Mouse (Mus musculus) neural tube, embryonic 11.5 days (tissue): ENCODE measurements around the gene Wipf1. TPM values are rescaled to one million over a fixed set of nuclear protein-coding genes. Genes with fewer than 3 reads are reported as not detected.

Experiments used
- ATAC-seq: fragments of 200-750 bp; cut with Nextera tagmentation; 2 replicates; pipeline ENCODE4 v1.8.0; 2017; ENCODE audit warnings: moderate number of reproducible peaks, mild to moderate bottlenecking, moderate TSS enrichment, moderate library complexity; ENCODE audit not compliant: insufficient read depth, low FRiP score, low TSS enrichment
- DNase-seq: peaks from one replicate; pipeline ENCODE4 v3.0.0-alpha.2; 2015; ENCODE audit warnings: low spot score
- H3K27ac ChIP-seq: fragments of 300-500 bp; sonication (generic); 2 replicates; pipeline ENCODE4 v1.5.1; 2014; ENCODE audit warnings: low read depth, mild to moderate bottlenecking, low read length
- H3K27me3 ChIP-seq: fragments of 300-500 bp; sonication (generic); 2 replicates; pipeline ENCODE4 v1.6.1; 2014; ENCODE audit warnings: mild to moderate bottlenecking, low read length, mixed read lengths; ENCODE audit not compliant: control insufficient read depth, insufficient read depth
- H3K36me3 ChIP-seq: fragments of 300-500 bp; sonication (generic); 2 replicates; pipeline ENCODE4 v1.6.1; 2014; ENCODE audit warnings: mild to moderate bottlenecking, low read length, moderate library complexity, mixed read lengths; ENCODE audit not compliant: control insufficient read depth, insufficient read depth
- H3K4me1 ChIP-seq: fragments of 300-500 bp; sonication (generic); 2 replicates; pipeline ENCODE4 v1.6.1; 2014; ENCODE audit warnings: low read length, mixed read lengths; ENCODE audit not compliant: control insufficient read depth, insufficient read depth
- H3K4me2 ChIP-seq: fragments of 300-500 bp; sonication (generic); 2 replicates; pipeline ENCODE4 v1.6.1; 2014; ENCODE audit warnings: low read depth, mild to moderate bottlenecking, moderate library complexity
- H3K4me3 ChIP-seq: fragments of 300-500 bp; sonication (generic); 2 replicates; pipeline ENCODE4 v1.5.1; 2014; ENCODE audit warnings: low read depth, low read length
- H3K9ac ChIP-seq: fragments of 300-500 bp; sonication (generic); 2 replicates; pipeline ENCODE4 v1.6.1; 2014; ENCODE audit warnings: mild to moderate bottlenecking, low read length
- H3K9me3 ChIP-seq: fragments of 300-500 bp; sonication (generic); 2 replicates; pipeline ENCODE4 v1.6.1; 2016; ENCODE audit warnings: low read length; ENCODE audit not compliant: control insufficient read depth
- WGBS: fragments of 180-500 bp; shearing (Covaris S2); extraction: QIAGEN DNeasy Blood & Tissue Kit; methylation state at CpG from one replicate; pipeline ENCODE4 v1.1.7; 2014; 5-methylcytosine and 5-hydroxymethylcytosine counted together
- polyA plus RNA-seq: library from polyadenylated mRNA; unstranded; fragments of >200 nt; fragmentation: Nextera tagmentation; extraction: Ambion mirVana; gene quantifications from 2 replicates; pipeline ENCODE4 v1.2.1, GENCODE M21; 2014

Gene Wipf1
- polyA plus RNA-seq, 1 experiment from 2014 or later = 9.0 TPM

GRCm38 (mm10) chr2:73462757-73463339 is 66.7 kb downstream of the Wipf1 start:
- ATAC-seq (no peak), DNase-seq (no peak)
- Histone ChIP-seq H3K4me3 (no peak overlapping the region), H3K27ac (no peak overlapping the region), H3K4me1 (no peaks in the 10 kb centered on the region), H3K4me2 (no peak overlapping the region), H3K9ac (no peak overlapping the region), H3K36me3 (no peaks in the 10 kb centered on the region), H3K27me3 (no peaks in the 10 kb centered on the region), H3K9me3 (no peaks in the 10 kb centered on the region)
- 94% methylated on average over 12 of the region's 12 CpGs for WGBS

GRCm38 (mm10) chr2:73462265-73462664 is 67.3 kb downstream of the Wipf1 start:
- Histone ChIP-seq H3K36me3 (no peaks in the 10 kb centered on the region), H3K9ac (no peak overlapping the region), H3K4me2 (no peak overlapping the region), H3K27me3 (no peaks in the 10 kb centered on the region), H3K4me1 (no peaks in the 10 kb centered on the region), H3K27ac (no peak overlapping the region), H3K4me3 (no peak overlapping the region), H3K9me3 (no peaks in the 10 kb centered on the region)
- DNase-seq = no peak
- ATAC-seq = no peak
- 84% methylated on average over 2 of the region's 2 CpGs for WGBS

GRCm38 (mm10) chr2:73460168-73460567 is 69.4 kb downstream of the Wipf1 start:
- ATAC-seq (no peak), DNase-seq (no peak)
- WGBS = 44% methylated on average over 3 of the region's 3 CpGs
- Histone ChIP-seq H3K36me3 (no peaks in the 10 kb centered on the region), H3K9me3 (no peaks in the 10 kb centered on the region), H3K27ac (no peak overlapping the region), H3K4me3 (no peak overlapping the region), H3K4me1 (no peaks in the 10 kb centered on the region), H3K9ac (no peak overlapping the region), H3K4me2 (no peak overlapping the region), H3K27me3 (no peaks in the 10 kb centered on the region)

DNA sequence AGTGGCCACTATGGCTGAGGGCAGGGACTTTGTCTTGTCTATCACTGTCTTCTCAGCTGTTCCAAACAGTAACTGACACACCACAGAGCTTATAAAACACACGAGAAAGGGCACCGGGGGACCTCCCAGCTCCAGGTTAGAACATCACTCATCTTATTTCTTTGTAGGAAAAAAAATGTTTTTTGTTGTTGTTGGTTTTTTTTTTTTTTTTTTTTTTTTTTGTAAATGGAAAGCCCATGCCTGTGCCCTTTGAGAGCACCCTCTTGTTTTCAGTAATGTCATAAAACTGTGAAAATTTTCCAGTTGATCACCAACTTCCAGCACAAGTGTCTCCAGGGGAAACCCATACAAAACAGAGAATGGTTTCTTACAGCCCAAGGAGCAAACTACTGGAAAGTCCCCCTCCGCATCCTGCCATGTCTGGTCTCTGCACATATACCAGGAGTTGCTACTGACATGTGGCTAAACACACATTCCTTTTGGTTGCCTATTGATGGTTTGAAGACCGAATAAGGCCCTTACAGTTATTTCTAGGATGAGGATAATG is 69.9 kb downstream of the Wipf1 start:
- DNase-seq = no peak
- no peak for ATAC-seq
- WGBS = 79% methylated on average over 4 of the region's 4 CpGs

DNA sequence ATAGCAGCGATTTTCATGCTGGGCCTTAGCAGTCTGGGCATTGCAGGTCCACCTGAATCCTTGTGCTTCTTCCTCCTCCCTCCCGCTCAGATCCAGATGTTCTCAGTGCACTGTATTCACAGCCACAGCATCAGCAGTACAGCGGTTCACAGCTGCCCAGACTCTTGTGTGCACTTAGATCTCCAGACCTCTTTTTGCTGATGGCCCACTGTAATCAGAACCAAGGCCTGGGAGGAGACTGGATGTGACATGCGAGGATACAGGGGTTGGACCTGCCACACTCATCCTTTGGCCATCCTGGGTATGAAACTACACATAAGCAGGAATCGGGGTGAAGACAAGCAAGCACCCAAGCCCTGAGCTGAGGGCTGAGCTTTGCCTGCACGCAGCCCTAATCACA is 72.6 kb downstream of the Wipf1 start:
- no peaks in the 10 kb centered on the region for H3K9me3 ChIP-seq
- H3K27me3 ChIP-seq = no peaks in the 10 kb centered on the region
- H3K9ac ChIP-seq = no peak overlapping the region
- H3K4me1 ChIP-seq = no peaks in the 10 kb centered on the region
- no peak overlapping the region for H3K27ac ChIP-seq
- WGBS = 88% methylated on average over 6 of the region's 6 CpGs
- no peaks in the 10 kb centered on the region for H3K36me3 ChIP-seq
- H3K4me2 ChIP-seq = no peak overlapping the region
- DNase-seq = no peak
- no peak for ATAC-seq
- no peak overlapping the region for H3K4me3 ChIP-seq

More for the DNA sequence above, 69.9 kb downstream of the Wipf1 start:
- Histone ChIP-seq H3K9me3 (no peaks in the 10 kb centered on the region), H3K4me3 (no peak overlapping the region), H3K4me1 (no peaks in the 10 kb centered on the region), H3K4me2 (no peak overlapping the region), H3K36me3 (no peaks in the 10 kb centered on the region), H3K9ac (no peak overlapping the region), H3K27me3 (no peaks in the 10 kb centered on the region), H3K27ac (no peak overlapping the region)

DNA sequence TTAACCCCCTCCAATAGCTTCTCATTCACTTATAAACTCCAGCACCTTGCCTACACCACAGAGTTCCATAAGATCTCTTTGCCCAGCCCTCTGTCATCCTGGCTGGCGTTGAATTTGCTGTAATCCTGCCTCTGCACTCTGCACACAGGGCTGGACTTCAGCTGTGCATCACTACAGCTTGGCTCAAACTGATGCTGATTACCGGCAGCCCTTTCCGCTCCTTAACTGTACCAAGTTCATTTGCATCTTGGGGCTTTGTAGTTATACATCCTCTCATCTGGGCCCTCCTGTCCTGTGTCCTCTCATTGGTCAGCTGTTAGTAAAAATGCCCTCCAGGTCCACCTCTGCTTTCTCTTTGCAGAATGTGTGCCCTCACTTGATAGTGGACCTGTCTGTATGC is 73.4 kb downstream of the Wipf1 start:
- no peaks in the 10 kb centered on the region for H3K9me3 ChIP-seq
- H3K9ac ChIP-seq = no peak overlapping the region
- no peak overlapping the region for H3K4me3 ChIP-seq
- 91% methylated on average over 3 of the region's 3 CpGs for WGBS
- ATAC-seq (no peak), DNase-seq (no peak)
- H3K4me2 ChIP-seq = no peak overlapping the region
- H3K27ac ChIP-seq = no peak overlapping the region
- H3K4me1 ChIP-seq = no peaks in the 10 kb centered on the region
- no peaks in the 10 kb centered on the region for H3K27me3 ChIP-seq
- no peaks in the 10 kb centered on the region for H3K36me3 ChIP-seq

DNA sequence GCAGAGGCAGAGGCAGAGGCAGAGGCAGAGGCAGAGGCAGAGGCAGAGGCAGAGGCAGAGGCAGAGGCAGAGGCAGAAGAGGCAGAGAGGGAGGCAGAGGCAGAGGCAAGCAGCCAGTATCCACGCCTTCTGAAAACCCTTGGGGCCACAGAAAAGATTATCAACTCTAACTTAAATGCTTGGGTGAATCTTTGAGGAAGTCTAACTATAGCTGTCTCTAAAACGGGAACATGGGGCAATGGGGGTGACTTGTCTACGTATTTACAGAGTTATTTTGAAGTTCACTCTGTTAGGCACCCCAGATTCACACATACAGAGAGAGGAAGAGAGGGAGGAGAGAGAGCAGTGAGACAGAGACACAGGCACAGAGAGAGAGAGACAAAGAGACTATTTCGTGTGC is 74.0 kb downstream of the Wipf1 start:
- no peaks in the 10 kb centered on the region for H3K27me3 ChIP-seq
- WGBS = 89% methylated on average over 4 of the region's 4 CpGs
- H3K4me2 ChIP-seq = no peak overlapping the region
- H3K36me3 ChIP-seq = no peaks in the 10 kb centered on the region
- peaks cover 2% of the 10 kb centered on the region for H3K4me1 ChIP-seq
- DNase-seq (no peak), ATAC-seq (no peak)
- no peak overlapping the region for H3K27ac ChIP-seq
- H3K4me3 ChIP-seq = no peak overlapping the region
- H3K9me3 ChIP-seq = no peaks in the 10 kb centered on the region
- no peak overlapping the region for H3K9ac ChIP-seq

- Histone ChIP-seq H3K4me1 (peaks cover 6% of the 10 kb centered on the region), H3K36me3 (no peaks in the 10 kb centered on the region), H3K9ac (no peak overlapping the region), H3K9me3 (no peaks in the 10 kb centered on the region), H3K4me3 (no peak overlapping the region), H3K4me2 (no peak overlapping the region), H3K27me3 (no peaks in the 10 kb centered on the region), H3K27ac (no peak overlapping the region)
- WGBS = 97% methylated on average over 13 of the region's 13 CpGs
- DNase-seq = no peak
- ATAC-seq = no peak
These were observed 74.9 kb downstream of the Wipf1 start for GRCm38 (mm10) chr2:73454682-73455081.

GRCm38 (mm10) chr2:73454186-73454585 is 75.3 kb downstream of the Wipf1 start:
- peaks cover 6% of the 10 kb centered on the region for H3K4me1 ChIP-seq
- H3K9me3 ChIP-seq = no peaks in the 10 kb centered on the region
- H3K27ac ChIP-seq = no peak overlapping the region
- WGBS = 90% methylated on average over 4 of the region's 4 CpGs
- no peak overlapping the region for H3K4me3 ChIP-seq
- no peak for DNase-seq
- H3K27me3 ChIP-seq = no peaks in the 10 kb centered on the region
- no peak for ATAC-seq
- H3K9ac ChIP-seq = no peak overlapping the region
- H3K36me3 ChIP-seq = no peaks in the 10 kb centered on the region
- no peak overlapping the region for H3K4me2 ChIP-seq
